Mouse (Mus musculus) lung, embryonic 16.5 days (tissue): ENCODE data around the gene Fbxo34. TPM values are rescaled to one million over a fixed set of nuclear protein-coding genes. Genes with fewer than 3 reads are reported as not detected.

ENCODE experiments used
- ATAC-seq: fragments of 200-750 bp; cut with Nextera tagmentation; 2 replicates; pipeline ENCODE4 v1.8.0; 2017; ENCODE audit warnings: low read depth, mild to moderate bottlenecking, moderate library complexity
- H3K27ac ChIP-seq: fragments of 300-500 bp; sonication (generic); 2 replicates; pipeline ENCODE4 v1.5.1; 2014; ENCODE audit warnings: mild to moderate bottlenecking, control low read depth, low read length
- H3K27me3 ChIP-seq: fragments of 300-500 bp; sonication (generic); 2 replicates; pipeline ENCODE4 v1.6.1; 2014; ENCODE audit warnings: low read depth, low read length, mixed read lengths; ENCODE audit not compliant: control insufficient read depth, insufficient read depth
- H3K36me3 ChIP-seq: fragments of 300-500 bp; sonication (generic); 2 replicates; pipeline ENCODE4 v1.6.1; 2014; ENCODE audit warnings: low read length; ENCODE audit not compliant: control insufficient read depth, insufficient read depth
- H3K4me1 ChIP-seq: fragments of 300-500 bp; sonication (generic); replicated peaks from 2 replicates; pipeline ENCODE4 v1.6.1; 2014; ENCODE audit warnings: low read length, mixed read lengths; ENCODE audit not compliant: control insufficient read depth, insufficient read depth
- H3K4me2 ChIP-seq: fragments of 300-500 bp; sonication (generic); 2 replicates; pipeline ENCODE4 v1.6.1; 2014; ENCODE audit warnings: low read depth, low read length, control low read depth
- H3K4me3 ChIP-seq: fragments of 300-500 bp; sonication (generic); 2 replicates; pipeline ENCODE4 v1.5.1; 2014; ENCODE audit warnings: mild to moderate bottlenecking, low read length, control low read depth
- H3K9ac ChIP-seq: fragments of 300-500 bp; sonication (generic); 2 replicates; pipeline ENCODE4 v1.6.1; 2014; ENCODE audit warnings: low read length, control low read depth
- H3K9me3 ChIP-seq: fragments of 300-500 bp; sonication (generic); 2 replicates; pipeline ENCODE4 v1.6.1; 2016; ENCODE audit warnings: low read length; ENCODE audit not compliant: control insufficient read depth
- WGBS: fragments of 180-500 bp; shearing (Covaris S2); extraction: QIAGEN DNeasy Blood & Tissue Kit; methylation state at CpG from one replicate; pipeline ENCODE4 v1.1.7; 2014; 5-methylcytosine and 5-hydroxymethylcytosine counted together
- polyA plus RNA-seq: library from polyadenylated mRNA; unstranded; fragments of >200 nt; fragmentation: Nextera tagmentation; extraction: Ambion mirVana; gene quantifications from 2 replicates; pipeline ENCODE4 v1.2.1, GENCODE M21; 2015

Gene Fbxo34
- polyA plus RNA-seq, 1 experiment from 2014 or later = 21.3 TPM

DNA sequence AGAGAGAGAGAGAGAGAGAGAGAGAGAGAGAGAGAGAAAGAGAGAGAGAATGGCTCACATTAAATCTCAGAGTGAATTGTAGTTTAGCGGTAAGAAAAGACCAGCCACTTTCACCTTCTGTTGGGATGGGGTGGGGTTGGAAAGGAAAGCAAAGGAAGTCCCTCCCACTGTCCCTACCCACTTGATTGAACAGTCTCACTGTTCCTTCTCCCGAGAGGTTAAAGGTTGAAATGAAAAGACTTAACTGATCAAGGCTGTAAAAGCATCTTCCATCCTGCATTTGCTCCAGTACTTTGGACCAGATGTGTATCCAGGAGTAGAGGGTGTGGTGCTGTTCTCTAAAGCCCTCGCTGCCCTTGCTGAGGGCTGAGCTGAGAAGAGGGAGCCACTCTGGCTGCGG lies 126.5 kb downstream of the Fbxo34 start:
- Histone ChIP-seq H3K9ac (no peak overlapping the region), H3K9me3 (no peaks in the 10 kb centered on the region), H3K4me1 (no peaks in the 10 kb centered on the region), H3K4me2 (no peak overlapping the region), H3K27me3 (no peaks in the 10 kb centered on the region), H3K4me3 (no peak overlapping the region), H3K27ac (no peak overlapping the region), H3K36me3 (no peaks in the 10 kb centered on the region)
- 67% methylated on average over 4 of the region's 4 CpGs for WGBS
- no peak for ATAC-seq

DNA sequence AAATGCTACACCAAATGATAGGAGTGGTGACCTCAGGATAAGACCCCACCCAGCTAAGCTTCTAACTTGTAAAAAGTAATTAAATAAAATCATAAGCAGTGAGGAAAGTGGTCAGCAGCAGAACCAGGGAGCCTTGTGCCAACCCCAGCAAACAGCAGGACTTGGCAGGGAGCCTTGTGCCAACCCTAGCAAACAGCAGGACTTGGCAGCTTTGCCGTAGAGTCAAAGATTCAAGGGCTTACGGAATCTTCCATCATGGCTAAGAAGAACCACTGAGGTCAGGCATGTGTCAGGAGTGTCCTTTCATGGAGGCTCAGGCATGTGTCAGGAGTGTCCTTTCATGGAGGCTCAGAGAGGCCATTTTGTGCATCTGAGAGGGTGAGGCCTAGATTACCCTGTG lies 127.9 kb downstream of the Fbxo34 start:
- H3K4me2 ChIP-seq = no peak overlapping the region
- no peaks in the 10 kb centered on the region for H3K27me3 ChIP-seq
- H3K27ac ChIP-seq = no peak overlapping the region
- ATAC-seq = no peak
- H3K36me3 ChIP-seq = no peaks in the 10 kb centered on the region
- no peak overlapping the region for H3K4me3 ChIP-seq
- no peaks in the 10 kb centered on the region for H3K4me1 ChIP-seq
- 77% methylated on average over 2 of the region's 2 CpGs for WGBS
- H3K9ac ChIP-seq = no peak overlapping the region
- H3K9me3 ChIP-seq = no peaks in the 10 kb centered on the region

DNA sequence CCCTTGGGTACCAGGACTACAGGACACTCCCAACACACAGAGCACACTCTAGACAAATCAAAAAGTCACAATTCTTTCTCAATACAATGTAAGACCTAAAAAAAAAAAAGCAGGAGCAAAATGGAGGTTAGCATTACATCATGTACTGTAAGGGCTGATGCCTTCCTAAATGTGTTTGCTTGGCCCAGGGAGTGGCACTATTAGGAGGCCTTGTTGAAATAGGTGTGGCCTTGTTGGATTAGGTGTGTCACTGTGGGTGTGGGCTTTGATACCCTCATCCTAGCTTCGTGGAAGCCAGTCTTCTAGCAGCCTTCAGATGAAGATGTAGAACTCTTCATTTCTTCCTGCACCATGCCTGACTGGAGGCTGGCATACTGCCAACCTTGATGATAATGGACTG lies 131.1 kb downstream of the Fbxo34 start:
- no peaks in the 10 kb centered on the region for H3K9me3 ChIP-seq
- no peak for ATAC-seq
- WGBS = 45% methylated on average over 1 of the region's 1 CpGs
- H3K4me1 ChIP-seq = no peaks in the 10 kb centered on the region
- H3K36me3 ChIP-seq = no peaks in the 10 kb centered on the region
- no peak overlapping the region for H3K9ac ChIP-seq
- no peak overlapping the region for H3K27ac ChIP-seq
- no peak overlapping the region for H3K4me2 ChIP-seq
- no peak overlapping the region for H3K4me3 ChIP-seq
- H3K27me3 ChIP-seq = no peaks in the 10 kb centered on the region

Other genes with a start within 250 kb of the Fbxo34 start
- gene Wdhd1, start 173.6 kb upstream of the Fbxo34 start, polyA plus RNA-seq = 30.8 and 32.9 TPM in 2 replicates
- gene Socs4, start 173.5 kb upstream of the Fbxo34 start, polyA plus RNA-seq = 2.6 and 2.8 TPM in 2 replicates
- gene Mapk1ip1l, start 152.2 kb upstream of the Fbxo34 start, polyA plus RNA-seq = 63.0 and 71.0 TPM in 2 replicates
- gene Lgals3, start 82.7 kb upstream of the Fbxo34 start, polyA plus RNA-seq = 67.9 and 98.7 TPM in 2 replicates
- 44.2 and 49.7 TPM in 2 replicates for gene Dlgap5, start 32.0 kb upstream of the Fbxo34 start, polyA plus RNA-seq
- 14.9 and 15.4 TPM in 2 replicates for gene Atg14, start 120.2 kb downstream of the Fbxo34 start, polyA plus RNA-seq
- gene Ktn1, start 198.0 kb downstream of the Fbxo34 start, polyA plus RNA-seq = 51.9 and 56.8 TPM in 2 replicates